Mouse (Mus musculus): ENCODE results near the gene Pak4. TPM values are rescaled to one million over a fixed set of nuclear protein-coding genes. Genes with fewer than 3 reads are reported as not detected.

Gene Pak4
- total RNA-seq, 2 experiments from 2014 or later, result 11.9 to 12.4 TPM

DNA sequence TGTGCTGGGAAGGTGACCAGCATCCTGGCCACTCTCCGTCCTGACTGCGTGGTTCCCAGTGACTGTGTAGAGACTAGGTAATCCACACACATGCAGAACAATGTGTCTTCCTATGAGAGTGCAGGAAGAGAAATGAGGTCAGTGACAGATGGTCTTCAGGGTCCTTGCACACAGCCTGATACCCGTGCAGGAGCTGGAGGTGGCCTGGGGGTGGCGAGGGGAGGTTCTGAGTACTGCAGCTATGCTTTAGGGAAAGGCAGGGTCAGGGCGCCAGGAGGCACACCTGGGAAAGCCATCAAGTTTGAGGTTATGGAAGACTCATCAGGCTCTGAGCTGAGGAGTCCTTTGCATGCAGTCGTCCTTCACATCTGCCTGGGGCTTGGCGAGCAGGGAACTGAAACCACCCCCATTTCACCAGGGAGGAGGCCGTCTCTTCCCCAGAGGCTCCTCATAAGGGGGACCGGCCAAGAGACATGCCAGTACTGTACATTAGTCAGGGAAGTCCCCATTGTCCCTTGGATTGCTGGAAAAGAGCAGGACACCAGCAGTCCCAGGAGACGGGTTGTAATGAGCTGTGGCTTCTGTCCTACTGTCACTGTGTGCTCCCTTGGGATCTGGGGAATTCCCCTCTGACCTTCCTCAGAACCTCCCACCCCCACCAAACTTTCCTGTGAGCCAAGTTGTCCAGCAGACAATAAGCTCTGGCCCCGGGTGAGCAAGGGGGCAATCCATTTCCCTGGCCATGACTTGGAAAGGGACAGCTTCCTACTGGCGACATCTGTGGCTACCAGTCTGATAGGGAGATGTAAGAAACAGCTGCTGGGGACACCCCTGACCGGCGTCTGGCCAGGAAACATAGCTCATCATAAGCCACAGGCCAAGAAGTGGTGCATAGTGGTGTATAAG is 4.5 kb downstream of the Pak4 start:
- peak in 1 of 2 experiments; percentile 49 for DNase-seq (ENCODE audit: low spot score in 2 of 2)

DNA sequence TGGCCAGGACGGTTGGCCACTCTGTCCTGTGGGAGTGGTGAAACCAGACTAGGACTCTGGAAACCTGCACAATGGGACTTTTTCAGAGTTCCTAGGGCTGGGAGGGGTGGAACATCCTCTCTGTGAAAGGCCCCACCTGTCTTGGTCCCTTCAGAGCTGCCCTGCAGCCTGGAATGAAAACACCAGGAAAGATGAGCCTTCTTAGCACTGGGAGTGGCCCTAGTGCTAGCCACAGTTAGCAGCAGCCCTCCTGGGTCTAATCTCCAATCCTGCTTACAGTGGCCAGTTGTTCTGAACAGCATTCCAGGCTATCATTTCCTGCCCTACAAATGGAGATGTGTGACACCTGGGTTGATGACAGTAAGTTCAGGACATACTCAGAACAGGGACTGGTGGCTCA is 6.1 kb downstream of the Pak4 start:
- DNase-seq (ENCODE audit: low spot score in 2 of 2), result no peak

DNA sequence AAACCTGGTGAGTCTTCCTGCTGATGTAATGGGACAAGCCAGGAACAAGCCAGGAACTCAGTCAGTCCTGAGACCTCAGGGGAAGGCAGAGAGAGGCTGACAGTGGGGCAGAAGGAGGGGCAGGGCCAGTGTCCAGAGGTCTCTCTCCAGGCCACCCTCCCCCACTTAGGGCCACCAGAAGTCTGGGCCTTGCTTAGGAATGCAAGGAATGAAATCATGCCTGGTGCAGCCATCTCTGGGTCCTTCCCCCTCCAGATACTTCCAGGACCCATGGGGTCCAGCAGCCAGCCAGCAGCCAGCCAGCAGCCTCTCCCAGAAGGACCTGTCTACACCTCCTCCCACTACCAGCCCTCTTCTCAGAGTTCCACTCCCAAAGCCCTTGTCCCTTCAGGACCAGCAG is 10.3 kb downstream of the Pak4 start:
- DNase-seq (ENCODE audit: low spot score in 2 of 2), result no peak

DNA sequence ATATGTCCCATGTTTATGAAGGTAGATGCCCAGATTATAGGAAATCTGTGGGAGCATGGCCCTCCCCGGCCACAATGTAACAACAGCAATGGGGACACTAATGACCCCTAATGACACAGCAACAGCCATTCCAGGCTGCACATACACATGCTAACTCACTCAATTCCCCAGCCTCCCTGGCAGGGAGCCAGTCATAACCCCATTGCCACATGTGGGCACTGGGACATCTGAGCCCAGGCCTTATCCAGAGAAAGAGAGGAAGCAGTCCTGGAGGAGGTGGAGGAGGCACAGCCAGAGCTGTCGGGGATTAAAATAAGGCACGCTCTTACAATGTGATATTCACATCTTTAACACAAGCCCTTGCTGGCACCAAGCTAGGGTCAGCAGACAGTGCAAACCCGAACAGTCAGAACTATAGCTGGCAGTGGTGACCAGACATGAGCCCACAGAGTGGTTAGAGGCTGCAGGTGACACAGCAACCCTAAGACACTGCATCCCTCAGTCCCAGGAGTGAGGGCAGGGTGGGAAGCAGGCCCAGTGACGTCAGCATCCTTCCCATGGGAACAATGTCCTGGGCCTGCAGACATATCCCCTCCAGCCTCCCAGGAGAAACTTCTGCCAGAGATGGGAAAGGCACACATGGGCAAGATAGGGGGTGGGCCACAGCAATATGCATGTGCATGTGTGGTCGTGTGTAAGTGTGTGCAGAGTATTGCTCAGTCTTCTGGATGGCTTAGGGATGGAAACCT is 11.1 kb downstream of the Pak4 start:
- DNase-seq (ENCODE audit: low spot score in 2 of 2), result peak in 1 of 2 experiments; percentile 52

DNA sequence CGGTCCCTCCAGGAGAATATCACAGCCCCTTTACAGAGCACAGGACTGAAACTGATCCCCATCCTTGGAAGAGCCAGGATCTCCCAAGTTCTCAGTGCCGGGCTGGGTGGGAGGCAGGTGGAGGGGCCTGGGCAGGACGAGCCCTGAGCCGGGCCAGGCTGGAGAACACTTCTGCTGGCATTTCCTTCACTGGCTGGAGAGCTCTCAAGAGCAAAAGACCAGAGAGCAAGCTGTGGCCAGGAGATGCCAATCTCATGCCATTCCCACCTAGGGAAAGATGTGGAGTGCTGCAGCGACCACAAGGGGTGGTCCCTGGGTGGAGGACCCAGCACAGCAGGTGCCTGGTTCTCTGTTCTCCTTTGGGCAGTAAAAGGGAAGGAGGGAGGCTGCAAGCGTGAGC is 13.0 kb downstream of the Pak4 start:
- DNase-seq (ENCODE audit: low spot score in 2 of 2), result no peak

DNA sequence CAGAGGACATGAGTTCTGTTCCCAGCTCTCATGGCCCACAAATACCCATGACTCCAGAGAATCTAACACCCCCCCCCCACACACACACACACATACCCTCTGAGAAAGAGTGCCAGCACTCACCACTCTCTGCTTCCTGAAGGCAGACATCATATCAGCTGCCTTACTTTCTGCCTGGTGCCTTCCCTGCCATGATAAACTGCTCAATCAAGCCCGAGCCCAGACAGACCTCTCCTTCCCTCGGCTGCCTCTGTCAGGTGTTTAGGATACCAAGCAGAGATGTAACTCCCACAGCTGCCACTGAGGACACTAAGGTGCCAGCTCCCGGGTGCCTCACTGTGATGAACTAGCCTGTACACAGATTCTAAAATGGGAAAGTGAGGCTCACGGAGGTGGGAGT is 13.5 kb downstream of the Pak4 start:
- no peak for DNase-seq (ENCODE audit: low spot score in 2 of 2)

DNA sequence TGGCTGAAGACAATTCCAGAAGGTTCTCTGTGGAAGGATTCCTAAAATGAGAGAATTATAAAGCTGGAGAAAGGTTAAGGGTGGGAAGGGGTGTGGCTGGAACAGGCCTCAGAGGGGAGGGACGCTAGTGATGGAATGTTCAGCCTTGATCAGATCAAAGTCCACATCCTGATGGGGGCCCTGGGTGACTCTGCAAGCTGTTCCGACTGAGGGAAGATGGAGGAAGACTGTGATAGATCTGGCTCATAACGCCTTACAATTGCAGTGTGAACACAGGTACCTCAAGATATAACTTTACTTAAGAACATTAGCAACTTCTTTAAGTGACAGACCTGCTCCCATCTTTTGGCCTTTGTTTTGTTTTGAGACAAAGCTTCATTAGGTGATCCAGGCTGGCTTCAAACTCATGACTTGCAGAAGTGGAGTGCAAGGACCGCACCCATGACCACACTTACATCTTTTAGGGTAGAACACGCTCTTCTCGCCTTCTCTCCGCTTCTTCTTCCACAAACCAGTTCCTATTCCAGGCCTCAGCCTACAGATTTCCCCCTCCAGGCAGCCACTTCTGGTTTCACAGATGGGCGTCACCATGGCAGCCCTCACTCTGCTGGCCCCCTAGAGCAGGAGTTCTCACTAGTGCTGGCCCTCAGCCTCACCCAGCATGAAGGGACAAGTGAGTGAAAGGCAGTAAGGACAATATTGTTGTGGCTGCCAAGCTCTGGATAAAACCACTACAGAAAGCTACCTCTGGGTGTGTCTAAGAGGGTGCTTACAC is 14.2 kb downstream of the Pak4 start:
- DNase-seq (ENCODE audit: low spot score in 2 of 2), result no peak

DNA sequence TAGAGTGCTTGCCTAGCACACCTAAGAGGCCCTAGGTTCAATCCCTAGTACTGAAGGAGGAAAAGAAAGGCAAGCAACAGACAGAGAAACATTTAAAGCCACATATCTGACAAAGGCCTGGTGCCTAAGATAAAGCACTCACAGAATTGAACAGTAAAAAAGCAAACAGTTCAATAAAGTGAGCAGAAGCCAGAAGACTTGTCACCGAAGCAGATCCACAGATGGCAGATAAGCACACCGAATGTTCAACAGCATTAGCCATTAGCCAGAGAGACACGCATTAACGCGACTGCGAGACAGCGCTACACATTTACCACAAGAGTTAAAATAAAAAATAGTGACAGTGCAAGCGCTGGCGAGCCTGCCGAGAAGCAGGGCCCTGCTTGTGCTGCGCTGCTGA is 15.1 kb downstream of the Pak4 start:
- DNase-seq (ENCODE audit: low spot score in 2 of 2), result no peak

DNA sequence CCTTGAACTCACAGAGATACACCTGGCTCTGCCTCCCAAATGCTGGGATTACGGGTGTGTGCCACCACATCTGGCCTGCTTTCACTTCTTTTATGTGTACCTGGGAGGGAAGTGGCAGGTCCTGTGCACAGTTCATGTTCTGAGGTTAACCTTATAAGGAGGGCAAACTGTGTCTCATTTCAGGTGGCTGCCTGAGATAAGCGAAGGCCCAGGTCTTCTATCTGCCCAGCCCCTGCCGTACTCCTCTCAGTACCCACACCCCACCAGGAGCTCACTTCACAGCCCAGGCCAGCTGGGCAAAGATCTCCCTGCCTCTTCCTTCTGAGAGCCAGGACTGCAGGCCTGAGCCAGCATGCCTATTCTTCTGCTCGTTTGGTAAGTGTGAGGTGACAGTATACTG is 16.3 kb downstream of the Pak4 start:
- DNase-seq (ENCODE audit: low spot score in 2 of 2), result no peak

DNA sequence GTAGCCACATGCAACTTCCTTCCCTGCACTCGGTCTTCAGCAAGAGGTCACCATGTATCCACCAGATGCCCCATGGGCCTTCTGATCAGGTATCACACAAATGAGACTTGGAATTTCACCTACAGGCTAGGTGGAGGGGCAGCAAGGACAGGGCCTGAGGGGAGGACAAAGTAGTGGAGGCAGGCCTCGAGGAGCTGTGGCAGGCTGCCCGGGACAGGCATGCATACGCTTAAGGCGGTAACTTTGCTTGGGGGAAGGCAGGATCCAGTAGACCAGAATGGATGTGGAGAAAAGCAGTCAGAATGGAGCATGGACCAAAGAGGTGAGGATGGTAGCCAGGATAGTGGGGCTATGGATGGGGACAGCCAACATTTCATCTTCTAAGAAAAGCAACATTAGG is 18.2 kb downstream of the Pak4 start:
- no peak for DNase-seq (ENCODE audit: low spot score in 2 of 2)

DNA sequence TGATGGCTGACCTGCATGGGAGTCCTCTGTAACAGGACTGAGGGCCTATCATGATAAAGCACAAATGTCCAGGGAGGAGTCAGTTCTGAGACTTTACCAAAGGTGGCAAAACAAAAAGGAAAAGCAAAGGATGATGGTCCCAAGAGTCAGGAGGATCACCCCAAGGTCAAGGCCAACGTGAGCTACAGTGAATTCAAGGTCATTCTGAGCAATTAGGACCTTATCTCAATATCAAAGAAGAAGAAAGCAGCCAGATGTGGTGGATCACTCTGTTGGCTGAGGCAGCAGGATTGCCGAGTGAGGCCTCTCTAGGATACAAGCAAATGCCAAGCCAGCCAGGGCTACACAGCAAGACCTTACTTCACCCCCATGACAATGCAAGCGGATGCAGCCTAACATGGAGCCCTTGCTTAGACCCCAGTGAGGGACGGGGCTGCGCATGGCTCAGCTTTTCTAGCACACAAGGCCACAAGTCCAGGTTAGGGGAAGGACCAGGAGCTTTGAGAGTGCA is 19.4 kb downstream of the Pak4 start:
- DNase-seq (ENCODE audit: low spot score in 2 of 2), result no peak

DNA sequence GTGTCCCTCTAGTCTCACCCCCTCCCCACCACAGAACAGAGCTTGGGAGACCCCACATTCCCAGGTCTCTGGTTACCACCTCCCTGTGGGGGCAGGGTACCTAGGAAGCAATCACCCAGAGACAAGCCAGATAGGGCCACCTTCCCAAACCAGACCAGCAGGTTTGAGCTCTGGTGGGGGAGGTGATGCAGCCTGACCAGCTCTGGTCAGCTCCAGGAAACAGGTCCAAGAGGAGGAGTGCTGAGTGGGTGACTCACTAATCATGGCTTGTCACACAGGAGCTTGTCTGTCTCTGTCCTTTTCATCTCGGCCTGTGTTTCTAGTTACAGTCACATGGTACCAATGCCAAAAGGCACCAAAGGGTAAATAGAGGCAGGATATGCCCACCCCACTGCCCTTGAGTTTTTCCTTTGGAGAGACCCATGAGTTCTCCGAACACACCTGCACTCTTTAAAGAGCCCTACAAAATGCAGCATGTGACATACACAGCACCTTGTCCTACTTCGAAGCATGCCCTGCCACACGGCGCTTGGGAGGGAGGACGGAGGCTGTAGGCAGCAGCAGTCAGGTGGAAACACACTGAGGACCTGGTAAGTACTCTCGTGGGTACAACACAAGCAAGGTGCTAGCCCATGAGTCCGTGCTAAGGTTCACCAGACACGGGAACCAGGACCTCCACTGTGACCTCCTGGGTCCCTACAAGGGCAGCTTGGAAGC is 20.0 kb downstream of the Pak4 start:
- DNase-seq (ENCODE audit: low spot score in 2 of 2), result no peak

DNA sequence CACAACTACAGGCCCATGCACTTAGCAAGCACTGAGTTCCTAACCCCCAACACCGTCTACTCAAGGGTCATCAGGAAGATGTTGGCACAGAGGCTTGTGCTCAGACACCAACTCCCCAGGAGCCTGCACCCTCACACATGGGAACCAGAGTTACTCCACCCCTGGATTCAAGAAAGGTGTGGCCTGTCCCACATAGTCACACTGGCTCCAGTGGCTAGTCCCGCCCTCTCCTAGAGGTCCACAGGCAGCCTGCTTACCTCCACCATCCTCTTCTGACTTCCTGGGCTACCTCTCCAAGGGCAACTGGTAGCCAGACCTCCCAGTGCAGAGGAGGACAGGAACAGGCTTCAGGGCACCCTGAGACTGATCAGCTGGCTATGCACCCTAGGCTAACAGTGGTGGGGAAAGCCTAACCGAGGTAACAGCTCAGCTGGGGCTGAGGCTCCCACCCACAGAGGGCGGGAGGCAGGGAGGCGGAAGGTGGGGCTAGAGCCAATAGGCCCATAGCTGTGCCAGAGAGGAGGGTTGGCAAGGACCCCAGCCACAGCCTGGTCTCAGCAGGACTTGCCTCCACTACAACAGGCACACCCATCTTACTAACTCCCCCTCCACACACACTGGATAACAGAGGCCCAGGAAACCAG is 21.6 kb downstream of the Pak4 start:
- peak; percentile 66 to 78 for DNase-seq (ENCODE audit: low spot score in 2 of 2)

DNA sequence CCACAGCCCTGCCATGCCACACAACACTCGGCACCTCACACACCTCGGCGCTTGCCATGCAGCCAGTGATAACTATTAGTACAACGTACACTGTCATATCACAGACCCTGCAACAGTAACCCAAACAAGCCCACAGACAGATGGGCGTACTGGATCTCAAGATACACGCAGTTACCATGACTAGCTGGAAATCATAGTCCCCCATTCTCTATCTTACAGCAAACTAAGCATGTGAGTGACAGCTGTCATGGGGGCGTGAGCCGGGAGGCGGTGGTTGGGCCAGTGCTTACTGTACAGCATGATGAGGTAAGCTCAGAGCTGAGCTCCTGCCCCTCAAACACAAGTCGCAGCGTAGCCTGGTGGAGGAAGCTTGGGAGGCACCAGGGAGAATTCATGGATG is 22.4 kb downstream of the Pak4 start:
- no peak for DNase-seq (ENCODE audit: low spot score in 2 of 2)

DNA sequence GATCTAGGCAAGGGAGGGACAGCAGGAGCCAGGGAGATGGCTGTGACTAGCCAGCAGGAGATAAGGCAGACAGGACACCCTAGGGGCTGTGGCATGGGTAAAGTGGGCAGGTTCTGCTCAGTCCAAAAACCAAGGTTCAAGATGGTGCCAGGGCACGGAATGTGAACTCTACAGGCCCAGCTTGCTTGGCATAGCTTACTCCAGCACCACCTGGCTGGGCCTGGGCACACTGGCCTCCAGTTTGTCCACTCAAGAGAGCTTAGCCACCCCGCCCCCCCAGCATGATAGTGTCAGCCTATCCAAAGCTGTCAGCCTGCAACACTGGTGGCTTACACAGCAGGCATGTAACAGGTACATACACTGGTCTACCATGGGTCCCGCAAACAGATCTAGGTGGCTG is 24.7 kb downstream of the Pak4 start:
- no peak for DNase-seq (ENCODE audit: low spot score in 2 of 2)

DNA sequence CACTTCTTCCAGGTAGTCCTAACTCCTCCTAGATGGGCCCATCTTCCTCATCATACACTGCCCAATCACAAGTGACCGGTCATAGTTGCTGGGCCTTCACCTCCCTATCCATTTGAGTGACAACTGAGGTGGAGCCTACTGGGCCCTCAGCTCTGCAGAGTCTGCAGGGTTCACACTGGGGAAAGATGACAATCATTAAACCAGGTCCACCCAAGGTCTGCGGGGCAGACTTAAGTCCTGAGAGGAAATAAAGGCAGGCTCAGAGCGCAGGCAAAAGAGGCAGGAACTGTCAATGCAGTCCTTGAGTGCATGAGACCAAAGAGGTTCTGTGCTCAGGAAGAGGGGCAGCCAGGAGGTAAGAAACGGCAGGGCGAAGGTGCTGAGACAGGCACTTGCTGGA is 25.3 kb downstream of the Pak4 start:
- no peak for DNase-seq (ENCODE audit: low spot score in 2 of 2)

DNA sequence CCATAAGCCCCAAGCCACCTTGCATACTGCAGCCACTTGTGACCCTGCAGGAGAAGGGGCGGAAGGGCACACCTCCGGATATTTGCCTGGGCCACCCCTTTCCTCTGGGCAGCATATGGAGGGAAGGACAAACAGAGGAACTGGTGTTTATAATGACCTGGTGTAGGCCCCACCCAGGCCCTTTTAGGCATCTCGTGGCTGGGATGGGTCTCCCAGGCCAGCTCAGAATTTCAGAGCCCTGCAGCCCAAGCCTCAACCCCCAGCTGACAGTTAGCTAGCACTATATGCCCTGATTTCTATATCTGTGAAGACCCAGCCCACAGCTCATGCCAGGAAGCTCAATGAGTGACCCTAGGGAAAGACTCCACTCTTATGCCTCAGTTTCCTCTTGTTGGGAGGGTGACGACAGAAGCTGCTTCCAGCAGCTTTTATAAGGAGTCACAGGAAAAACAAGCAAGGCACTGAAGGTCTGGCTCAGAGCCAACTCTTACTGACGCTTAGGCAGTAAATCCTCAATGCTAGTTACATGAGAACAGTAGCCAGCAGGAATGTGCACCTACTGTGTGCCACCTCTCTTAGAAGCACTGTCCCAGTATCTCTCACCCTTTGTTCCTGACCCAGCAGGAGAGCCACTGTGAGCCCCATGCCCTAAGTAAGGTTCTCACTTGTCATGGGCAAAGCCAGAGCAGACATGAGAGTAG is 26.9 kb downstream of the Pak4 start:
- no peak for DNase-seq (ENCODE audit: low spot score in 2 of 2)

DNA sequence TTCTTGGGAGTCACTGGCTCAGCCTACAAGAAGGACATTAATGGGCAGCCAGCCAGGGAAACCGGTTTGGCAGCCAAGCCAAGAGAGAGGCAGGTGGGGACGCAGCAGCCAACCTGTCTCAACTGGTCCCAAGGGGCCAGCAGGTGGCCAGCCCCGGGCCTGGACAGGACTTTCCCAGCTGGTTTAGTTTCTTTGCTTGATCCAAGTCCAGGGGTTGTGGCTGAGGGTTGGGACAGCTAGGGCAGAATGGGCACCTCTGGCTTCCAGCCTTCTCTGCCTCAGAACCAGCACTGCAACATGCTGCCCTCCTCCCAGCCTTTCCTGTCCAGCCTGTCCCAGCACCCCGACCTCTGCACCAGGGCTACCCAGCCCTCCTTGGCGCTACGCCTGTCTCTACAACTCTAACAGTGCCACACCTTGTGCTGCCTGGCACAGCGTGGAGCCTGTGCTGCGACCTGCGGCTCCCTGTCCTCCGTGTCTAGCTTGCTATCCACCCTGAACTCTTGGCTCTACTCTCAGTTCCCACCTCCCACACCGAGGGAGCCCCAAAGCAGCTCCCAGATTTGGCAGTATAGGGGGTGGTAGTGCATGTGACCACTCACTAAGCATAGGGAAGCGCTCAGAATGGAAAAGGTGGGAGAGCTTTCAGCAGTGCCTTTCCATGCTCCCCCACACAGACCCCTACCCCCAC is 27.5 kb downstream of the Pak4 start:
- DNase-seq (ENCODE audit: low spot score in 2 of 2), result no peak

DNA sequence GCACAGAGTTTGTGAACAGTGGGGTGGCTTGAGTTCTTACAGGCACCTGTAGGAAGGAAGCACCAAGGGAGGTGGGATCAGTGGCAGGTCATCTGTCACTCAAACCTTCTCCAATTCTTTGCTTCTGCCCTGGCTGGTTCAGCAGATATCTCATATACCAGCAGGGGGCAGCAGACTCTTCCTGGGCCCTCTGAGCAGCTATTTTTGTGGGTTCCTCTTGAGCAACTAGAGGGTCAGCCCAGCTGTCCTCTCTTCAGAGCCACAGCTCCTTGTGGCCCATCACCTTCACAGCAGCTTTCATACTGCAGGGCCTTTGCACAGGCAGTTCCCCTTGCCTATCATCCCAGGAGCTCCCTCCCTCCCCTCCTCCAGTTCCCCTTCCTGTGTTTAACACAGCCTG is 29.7 kb downstream of the Pak4 start:
- peak in 1 of 2 experiments; percentile 55 for DNase-seq (ENCODE audit: low spot score in 2 of 2)

All from gastrocnemius, postnatal 4 days (tissue).